Mouse (Mus musculus): ENCODE data around the gene Arhgap30.

The Arhgap30 gene

GRCm38 (mm10) chr1:171388376-171389102 is at the start of gene Arhgap30:
Arhgap30 (plus strand) TSS chr1:171388954.
- WGBS: 79% methylated on average over 15 of the region's 15 CpGs

- WGBS: 95% methylated on average over 16 of the region's 16 CpGs
These were observed 46.2 kb upstream of the Arhgap30 start for GRCm38 (mm10) chr1:171342262-171343207.

GRCm38 (mm10) chr1:171343922-171344677 is 44.7 kb upstream of the Arhgap30 start:
- 54% methylated on average over 9 of the region's 9 CpGs for WGBS

- WGBS: 64% methylated on average over 9 of the region's 9 CpGs
These were observed 44.0 kb upstream of the Arhgap30 start for GRCm38 (mm10) chr1:171344715-171345114.

GRCm38 (mm10) chr1:171345225-171346094 is 43.3 kb upstream of the Arhgap30 start, which contains the start of the genes Nit1 and Pfdn2:
Nit1 (minus strand) TSS chr1:171345646.
Pfdn2 (plus strand) TSS chr1:171345670.
- WGBS: under 1% methylated on average over 53 of the region's 53 CpGs

GRCm38 (mm10) chr1:171346095-171346450 is 42.7 kb upstream of the Arhgap30 start:
- under 1% methylated on average over 14 of the region's 14 CpGs for WGBS

GRCm38 (mm10) chr1:171348665-171349064 is 40.1 kb upstream of the Arhgap30 start:
- 63% methylated on average over 3 of the region's 3 CpGs for WGBS

- 62% methylated on average over 2 of the region's 2 CpGs for WGBS
These were observed 39.5 kb upstream of the Arhgap30 start for GRCm38 (mm10) chr1:171349210-171349609.

- WGBS: 80% methylated on average over 5 of the region's 5 CpGs
These were observed 32.9 kb upstream of the Arhgap30 start for GRCm38 (mm10) chr1:171355812-171356340.

- WGBS: 94% methylated on average over 2 of the region's 2 CpGs
These were observed 31.9 kb upstream of the Arhgap30 start for GRCm38 (mm10) chr1:171356814-171357213.

- WGBS: 54% methylated on average over 4 of the region's 4 CpGs
These were observed 30.3 kb upstream of the Arhgap30 start for GRCm38 (mm10) chr1:171358421-171358820.

GRCm38 (mm10) chr1:171360253-171360652 is 28.5 kb upstream of the Arhgap30 start:
- WGBS: 10% methylated on average over 26 of the region's 26 CpGs

GRCm38 (mm10) chr1:171360656-171361055 is 28.1 kb upstream of the Arhgap30 start, which contains the start of gene Klhdc9:
Klhdc9 (minus strand) TSS chr1:171360798.
- WGBS: 4% methylated on average over 21 of the region's 21 CpGs

- WGBS: 24% methylated on average over 16 of the region's 16 CpGs
These were observed 27.3 kb upstream of the Arhgap30 start for GRCm38 (mm10) chr1:171361106-171362103.

GRCm38 (mm10) chr1:171365934-171366333 is 22.8 kb upstream of the Arhgap30 start:
- 64% methylated on average over 7 of the region's 7 CpGs for WGBS

- 45% methylated on average over 20 of the region's 20 CpGs for WGBS
These were observed 18.8 kb upstream of the Arhgap30 start, which contains the start of gene Nectin4 for GRCm38 (mm10) chr1:171369845-171370556. Nectin4 (plus strand) TSS chr1:171370099.

GRCm38 (mm10) chr1:171372880-171373279 is 15.9 kb upstream of the Arhgap30 start:
- 82% methylated on average over 3 of the region's 3 CpGs for WGBS

- 10% methylated on average over 4 of the region's 4 CpGs for WGBS
These were observed 14.8 kb upstream of the Arhgap30 start for GRCm38 (mm10) chr1:171373946-171374345.
